Mouse (Mus musculus) G1E (cell line): ENCODE measurements around the gene Peli2.

ENCODE experiments used
- CTCF ChIP-seq: IDR thresholded peaks from 2 replicates; pipeline ENCODE4 v1.5.1; 2012; ENCODE audit warnings: low read depth, low read length, inconsistent platforms, mixed read lengths
- GATA1 ChIP-seq: IDR thresholded peaks from 2 replicates; pipeline ENCODE4 v1.6.1; 2012; ENCODE audit warnings: borderline replicate concordance, low read length, inconsistent platforms, mixed read lengths
- GATA2 ChIP-seq: IDR thresholded peaks from 2 replicates; pipeline ENCODE4 v1.6.1; 2012; ENCODE audit warnings: low read depth, low read length, inconsistent platforms, borderline replicate concordance
- POLR2AphosphoS5 ChIP-seq: IDR thresholded peaks from 2 replicates; pipeline ENCODE4 v1.6.1; 2012; ENCODE audit warnings: low read depth, low read length, inconsistent platforms; ENCODE audit not compliant: insufficient replicate concordance
- TAL1 ChIP-seq: conservative IDR thresholded peaks from 2 replicates; pipeline ENCODE4 v1.6.1; 2012; ENCODE audit warnings: low read depth, low read length, inconsistent platforms, mixed read lengths

DNA sequence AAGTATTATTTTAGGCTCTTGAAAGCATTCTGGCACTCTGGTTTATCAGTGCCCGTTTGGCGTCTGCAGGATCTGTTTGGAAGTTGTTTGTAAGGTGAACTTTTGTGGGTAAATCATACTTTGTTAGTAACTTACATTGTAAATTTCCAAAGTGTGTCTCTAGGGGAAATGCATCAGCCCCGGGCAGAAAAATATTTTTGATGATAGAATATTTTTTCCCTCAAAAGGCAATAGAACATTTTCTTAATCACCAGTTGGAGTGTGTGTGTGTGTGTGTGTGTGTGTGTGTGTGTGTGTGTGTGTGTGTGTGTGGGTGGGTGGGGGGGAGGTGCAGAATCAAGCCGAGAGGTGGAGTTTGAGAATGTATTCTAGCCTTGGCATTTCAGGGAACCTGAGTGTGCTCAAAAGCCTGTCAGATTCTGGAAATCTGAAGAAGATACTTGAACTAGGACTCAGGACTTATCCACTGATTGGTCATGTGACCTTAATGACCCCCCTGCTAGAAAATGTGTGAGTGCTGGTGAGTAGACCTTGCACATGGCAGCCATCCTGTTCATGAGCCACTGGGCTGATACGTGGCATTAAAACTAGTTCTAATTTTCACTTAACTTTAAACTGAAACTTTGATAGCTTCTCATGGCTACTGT, 33.4 kb downstream of the Peli2 start:
- TF ChIP-seq GATA1 = no peak
- TF ChIP-seq CTCF = no peak
- TF ChIP-seq POLR2AphosphoS5 = no peak
- TF ChIP-seq TAL1 = no peak
- no peak for TF ChIP-seq GATA2
